17 mouse cellular contexts compared by ENCODE assay signal in genomic region chr12:34682657-34683056, GRCm38 (mm10).
"Had no signal": no experiment of that assay in that cellular context is flagged by ENCODE, and none has a peak within 500 bp of the region (broad histone marks: within the 10 kb centered on the region; RNA-seq: fewer than 3 reads in every experiment).

No protein-coding gene starts in this region.

- DNase-seq: layer of hippocampus, adult 9-11 months; liver, embryonic 13.5 days; lung, adult 2 months; lung, postnatal 14 days; lung, postnatal 4 days; retina, postnatal 1 day; right cerebral cortex, postnatal 25 days; spleen, adult 18-20 months; thymus, postnatal 25 days had no signal

- H3K4me1 ChIP-seq: liver, embryonic 13.5 days; midbrain, embryonic 10.5 days; midbrain, embryonic 13.5 days; neural tube, embryonic 13.5 days; stomach, embryonic 15.5 days had no signal

- H3K9ac ChIP-seq: liver, embryonic 13.5 days; midbrain, embryonic 13.5 days; neural tube, embryonic 13.5 days; stomach, embryonic 15.5 days had no signal

- H3K27ac ChIP-seq: kidney, postnatal 0 days; layer of hippocampus, adult 2 months; liver, embryonic 13.5 days; midbrain, embryonic 10.5 days; midbrain, embryonic 13.5 days; neural tube, embryonic 13.5 days; stomach, embryonic 15.5 days had no signal

- H3K27me3 ChIP-seq: liver, embryonic 13.5 days; megakaryocyte, embryonic 14.5 days; midbrain, embryonic 13.5 days; neural tube, embryonic 13.5 days; stomach, embryonic 15.5 days had no signal

- H3K4me2 ChIP-seq: liver, embryonic 13.5 days; midbrain, embryonic 13.5 days; neural tube, embryonic 13.5 days; stomach, embryonic 15.5 days had no signal

- H3K4me3 ChIP-seq: layer of hippocampus, adult 2 months; liver, embryonic 13.5 days; megakaryocyte, embryonic 14.5 days; midbrain, embryonic 10.5 days; midbrain, embryonic 13.5 days; myocyte; neural tube, embryonic 13.5 days; stomach, embryonic 15.5 days had no signal

- H3K9me3 ChIP-seq: liver, embryonic 13.5 days; megakaryocyte, embryonic 14.5 days; midbrain, embryonic 10.5 days; midbrain, embryonic 13.5 days; neural tube, embryonic 13.5 days; stomach, embryonic 15.5 days had no signal

- H3K36me3 ChIP-seq: liver, embryonic 13.5 days; midbrain, embryonic 10.5 days; midbrain, embryonic 13.5 days; neural tube, embryonic 13.5 days; stomach, embryonic 15.5 days had no signal
